Mouse (Mus musculus) Patski (cell line): ENCODE results near the gene Psmc5. TPM values are rescaled to one million over a fixed set of nuclear protein-coding genes. Genes with fewer than 3 reads are reported as not detected.

Experiments
- ATAC-seq: fragments of 100-300 bp; one replicate; pipeline ENCODE4 v1.8.0; 2021
- CTCF ChIA-PET: fragments of 350-600 bp; sonication (Branson Sonifier 250); formaldehyde crosslinking; loops from one replicate; lab custom pipeline; 2022; ENCODE audit warnings: inconsistent platforms; lab: Charles Lee
- POLR2A ChIA-PET: fragments of 350-600 bp; sonication (Branson Sonifier 250); formaldehyde crosslinking; loops from one replicate; lab custom pipeline; 2022; ENCODE audit warnings: antibody characterized with exemption, inconsistent platforms; lab: Charles Lee
- DNase-seq: peaks from one replicate; pipeline ENCODE4 v3.0.0-alpha.2; 2011; ENCODE audit warnings: low read depth, low spot score
- H3K27me3 ChIP-seq: fragments of 371-371 bp; one replicate; pipeline ENCODE4 v1.5.1; 2021
- CTCF ChIP-seq: fragments of 100-300 bp; IDR thresholded peaks from one replicate; pipeline ENCODE4 v1.5.1; 2021
- in situ Hi-C: fragments of 300-500 bp; cut with MboI; formaldehyde crosslinking; loops from 3 replicates; pipeline ENCODE4 v1.11.1; 2018; ENCODE audit warnings: low pct_unique_long_range_greater_than_20kb, mixed read lengths
- polyA plus RNA-seq: library from polyadenylated mRNA; unstranded; gene quantifications from one replicate; pipeline ENCODE4 v1.2.3, GENCODE M21; 2021

Psmc5 gene
- polyA plus RNA-seq, 1 experiment from 2014 or later = 181 TPM

DNA sequence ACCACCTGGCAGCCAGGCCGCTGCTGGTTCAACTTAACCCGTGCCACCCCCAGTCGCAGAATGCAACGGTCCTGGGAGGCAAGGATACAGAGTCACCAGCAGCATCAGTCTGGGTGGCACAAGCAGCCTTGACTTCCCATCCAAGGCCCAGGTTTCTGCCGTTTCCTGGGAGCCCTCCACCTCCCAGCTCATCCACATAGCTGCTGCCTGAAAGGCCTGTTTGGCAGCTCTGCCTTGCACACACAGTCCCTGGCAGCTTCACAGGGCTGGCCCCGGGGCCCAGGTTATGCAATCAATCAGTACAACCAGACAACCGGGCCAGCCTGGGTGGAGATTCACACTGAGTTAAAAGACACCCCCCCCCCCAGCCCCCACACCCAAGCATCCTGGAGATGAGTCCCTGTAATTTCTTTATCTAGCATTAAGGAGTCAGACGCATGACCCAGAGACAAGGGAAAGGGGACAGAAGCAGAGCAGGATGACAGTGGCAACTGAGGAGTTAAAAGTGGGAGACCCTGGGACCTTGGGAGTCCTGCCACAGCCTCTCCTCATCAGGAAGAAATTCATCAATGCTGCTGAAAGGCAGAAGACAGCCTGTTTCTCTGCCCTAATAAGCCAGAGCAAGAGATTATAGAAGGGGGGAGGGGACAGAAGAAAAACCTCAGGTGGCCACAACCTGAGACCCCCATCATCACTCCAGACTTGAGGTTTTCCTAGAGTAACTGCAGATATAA is 12.5 kb downstream of the Psmc5 start:
- in situ Hi-C loops = no loop called here
- ChIA-PET POLR2A (no interaction called here), CTCF (interaction anchor here (1.1 kb wide), 1 partner anchor 11 kb away, joined by 4 read pairs; no protein-coding TSS in a partner anchor)
- no peak for TF ChIP-seq CTCF
- no peak for ATAC-seq
- DNase-seq = no peak
- no peaks in the 10 kb centered on the region for H3K27me3 ChIP-seq

DNA sequence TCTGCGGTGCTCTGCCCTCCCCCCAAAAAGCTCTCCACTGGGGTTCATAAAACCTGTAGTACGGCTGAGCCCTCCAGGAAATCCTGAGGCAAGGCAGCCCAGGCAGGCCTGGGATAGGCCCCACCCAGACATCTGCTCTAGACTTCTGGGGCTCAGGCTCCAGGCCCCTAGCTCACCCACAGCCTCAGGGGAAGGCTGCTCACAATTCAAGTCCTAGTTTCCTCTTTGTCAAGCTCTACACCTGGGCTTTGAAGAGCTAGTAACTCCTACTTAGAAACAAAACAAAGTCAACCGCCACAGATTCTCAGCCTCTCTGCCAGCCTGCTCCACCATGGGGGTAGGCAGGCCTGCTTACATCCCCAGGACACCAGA is 13.1 kb downstream of the Psmc5 start:
- in situ Hi-C loops = no loop called here
- no peaks in the 10 kb centered on the region for H3K27me3 ChIP-seq
- CTCF ChIA-PET = interaction anchor here (0.6 to 1.1 kb wide), 2 partner anchors 12 to 61 kb away, joined by 3 to 4 read pairs; no protein-coding TSS in a partner anchor
- no peak for TF ChIP-seq CTCF
- POLR2A ChIA-PET = no interaction called here
- ATAC-seq (no peak), DNase-seq (no peak)

DNA sequence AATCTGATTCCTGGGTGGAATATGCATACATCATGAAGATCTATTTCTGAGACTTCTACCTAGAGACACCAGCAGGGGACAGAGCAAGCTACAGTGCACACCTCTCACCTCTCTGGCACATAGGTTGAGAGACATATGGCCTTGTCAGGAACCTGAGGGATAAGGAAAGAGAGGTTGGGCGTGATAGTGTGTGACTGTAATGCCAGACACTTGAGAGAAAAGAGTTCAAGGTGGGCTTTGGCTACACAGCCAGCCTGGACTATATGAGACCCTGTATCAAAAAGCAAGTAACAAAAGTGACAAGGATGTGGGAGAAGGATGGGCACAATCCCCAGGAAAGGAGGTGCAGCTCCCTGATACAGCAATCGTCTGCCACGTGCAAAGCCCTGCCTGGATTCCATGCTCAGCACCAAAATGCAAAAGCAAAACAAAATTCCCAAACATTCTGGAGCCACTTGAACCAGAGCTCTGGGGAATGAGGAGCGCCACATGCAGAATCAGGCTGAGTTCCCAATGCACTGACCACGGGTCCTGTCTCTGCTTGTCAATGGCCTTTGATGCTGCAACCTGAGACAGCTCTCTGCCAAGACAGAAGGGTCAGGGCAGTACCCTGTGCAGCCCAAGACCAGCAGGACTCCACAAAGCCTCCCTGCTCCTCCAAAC is 15.3 kb downstream of the Psmc5 start:
- POLR2A ChIA-PET = interaction anchor here (0.7 to 1.6 kb wide), 3 partner anchors 9 to 538 kb away, joined by 4 to 8 read pairs (median 5); no protein-coding TSS in a partner anchor
- no peak for TF ChIP-seq CTCF
- in situ Hi-C loops = no loop called here
- CTCF ChIA-PET = interaction anchor here (0.7 to 0.8 kb wide), 2 partner anchors 9 to 15 kb away, joined by 3 to 4 read pairs; partner anchors contain the start of genes Ftsj3 and Psmc5
- ATAC-seq (no peak), DNase-seq (no peak)
- no peaks in the 10 kb centered on the region for H3K27me3 ChIP-seq

DNA sequence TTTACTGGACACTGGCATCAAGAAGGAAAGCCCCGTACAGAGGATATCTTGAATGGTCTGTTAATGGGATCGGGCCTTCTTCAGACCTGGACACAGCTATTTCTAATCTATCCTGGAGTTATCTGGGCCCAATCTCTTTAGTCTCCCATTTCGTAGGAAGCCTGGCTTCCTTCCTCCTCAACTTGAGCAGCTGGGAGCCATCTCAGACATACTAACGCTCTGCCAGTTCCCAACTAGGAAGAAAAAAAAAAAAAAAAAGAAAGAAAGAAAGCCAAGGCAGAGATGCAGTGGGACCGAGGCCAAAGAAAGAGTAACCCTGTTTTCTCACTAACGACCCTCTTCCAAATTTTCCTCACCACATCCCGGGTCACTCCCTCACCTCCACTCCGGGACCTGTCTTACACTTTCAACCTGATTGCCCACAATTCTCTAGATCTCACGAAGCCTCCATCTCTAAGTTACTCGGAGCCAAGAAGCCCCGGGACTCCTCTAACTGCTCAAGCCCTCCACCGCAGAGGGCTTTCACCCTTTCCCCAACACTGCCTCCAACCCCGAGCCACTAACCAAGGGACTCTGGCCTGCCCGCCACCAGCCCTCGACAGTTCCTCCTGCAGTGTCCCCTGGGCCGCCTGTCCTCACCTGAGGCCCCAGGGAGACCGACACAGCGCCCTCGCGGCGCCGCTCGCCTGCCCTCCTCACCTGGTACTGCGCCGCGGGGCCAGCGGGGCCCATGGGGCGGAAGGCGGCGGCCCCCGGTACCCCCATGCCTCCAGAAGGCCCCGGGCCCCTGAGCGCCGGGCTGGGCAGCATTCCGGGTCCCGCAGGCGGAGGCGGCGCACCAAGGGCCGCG is 16.1 kb downstream of the Psmc5 start:
- CTCF ChIA-PET = no interaction called here
- ATAC-seq (peak; percentile 17), DNase-seq (no peak)
- no peak for TF ChIP-seq CTCF
- no peaks in the 10 kb centered on the region for H3K27me3 ChIP-seq
- POLR2A ChIA-PET = interaction anchor here (0.7 to 1.6 kb wide), 5 partner anchors 9 to 537 kb away, joined by 3 to 8 read pairs (median 4); no protein-coding TSS in a partner anchor
- in situ Hi-C loops = no loop called here

DNA sequence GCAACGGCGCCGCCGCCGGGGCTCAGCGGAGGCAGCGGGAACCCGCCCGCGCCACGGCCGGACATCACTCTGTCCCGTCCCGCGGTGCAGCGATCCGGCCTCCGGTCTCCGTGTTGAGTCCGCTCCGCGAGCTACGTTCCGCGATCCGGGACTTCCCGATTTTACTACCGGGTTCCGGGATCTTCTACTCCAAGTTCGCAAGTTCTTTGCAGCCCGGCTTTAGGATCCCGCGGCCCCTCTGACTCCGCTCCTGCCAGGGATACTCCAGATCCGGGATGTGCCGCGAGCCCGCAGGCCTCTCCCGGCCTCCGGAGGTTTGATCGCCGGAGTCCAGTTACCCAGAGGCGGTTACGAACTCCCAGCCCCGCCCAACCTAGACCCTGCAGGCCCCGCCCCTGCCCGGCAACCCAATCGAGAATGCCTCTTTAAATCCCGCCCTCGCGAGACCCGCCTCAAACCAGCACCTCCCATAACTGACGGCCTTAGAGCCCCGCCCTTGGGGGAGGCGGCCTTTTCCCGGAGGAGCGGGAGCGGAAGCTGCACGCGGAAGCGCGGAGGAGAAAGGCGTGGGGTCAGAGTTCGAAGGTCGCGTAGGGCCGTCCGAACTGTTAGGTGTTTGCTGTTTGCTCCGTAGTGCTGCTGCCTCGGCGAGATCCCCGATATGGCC is 16.8 kb downstream of the Psmc5 start, which contains the start of gene Smarcd2:
Gene Smarcd2 (minus strand): TSS at position 329 of the 667 bp plus-strand sequence.
- in situ Hi-C loops = no loop called here
- POLR2A ChIA-PET = interaction anchor here (1.3 to 1.4 kb wide), 2 partner anchors 10 to 19 kb away, joined by 3 to 4 read pairs; no protein-coding TSS in a partner anchor
- peak; percentile 95 for DNase-seq
- peak; percentile 84 for ATAC-seq
- CTCF ChIA-PET = no interaction called here
- H3K27me3 ChIP-seq = no peaks in the 10 kb centered on the region
- TF ChIP-seq CTCF = no peak

DNA sequence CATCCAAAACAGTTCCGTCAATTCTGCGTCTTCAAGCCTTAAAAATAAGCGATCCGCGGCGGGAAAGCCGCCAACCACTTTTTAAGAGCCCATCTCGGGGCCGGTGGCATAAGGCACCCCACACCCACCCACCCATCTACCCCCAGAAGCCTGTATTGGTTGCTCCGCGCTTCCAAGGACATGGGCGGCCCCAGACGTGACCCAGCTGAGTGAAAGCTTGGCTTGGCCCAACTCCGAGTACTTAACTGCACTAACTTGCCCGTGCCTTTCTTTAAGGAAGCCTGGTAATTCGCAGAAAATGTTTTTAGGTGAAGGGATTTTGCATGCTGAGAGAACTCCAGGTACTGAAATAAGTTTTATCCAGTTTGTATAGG is 17.3 kb downstream of the Psmc5 start:
- H3K27me3 ChIP-seq = peaks cover 3% of the 10 kb centered on the region
- TF ChIP-seq CTCF = no peak
- POLR2A ChIA-PET = interaction anchor here (0.8 to 1.4 kb wide), 3 partner anchors 11 to 93 kb away, joined by 3 to 4 read pairs (median 3); no protein-coding TSS in a partner anchor
- ATAC-seq (no peak), DNase-seq (no peak)
- in situ Hi-C loops = no loop called here
- CTCF ChIA-PET = no interaction called here

DNA sequence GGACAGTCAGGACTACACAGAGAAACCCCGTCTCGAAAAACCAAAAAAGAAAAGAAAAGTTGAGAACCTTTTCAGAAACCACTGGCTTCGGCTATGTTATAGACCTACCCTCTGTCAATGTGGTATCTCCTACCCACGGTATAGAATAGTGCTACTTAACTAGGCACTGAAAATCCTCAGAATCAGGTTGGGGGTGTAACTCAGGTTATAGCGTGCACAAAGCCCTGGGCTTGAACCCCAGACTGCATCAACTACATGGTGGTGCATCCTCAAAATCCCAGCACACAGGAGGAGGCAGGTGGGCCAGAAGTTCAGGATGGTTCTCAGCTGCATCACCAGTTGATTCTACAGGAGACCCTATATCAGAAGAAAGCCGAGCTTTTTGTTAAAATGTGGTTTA is 17.9 kb downstream of the Psmc5 start:
- in situ Hi-C loops = no loop called here
- CTCF ChIA-PET = no interaction called here
- no peak for ATAC-seq

DNA sequence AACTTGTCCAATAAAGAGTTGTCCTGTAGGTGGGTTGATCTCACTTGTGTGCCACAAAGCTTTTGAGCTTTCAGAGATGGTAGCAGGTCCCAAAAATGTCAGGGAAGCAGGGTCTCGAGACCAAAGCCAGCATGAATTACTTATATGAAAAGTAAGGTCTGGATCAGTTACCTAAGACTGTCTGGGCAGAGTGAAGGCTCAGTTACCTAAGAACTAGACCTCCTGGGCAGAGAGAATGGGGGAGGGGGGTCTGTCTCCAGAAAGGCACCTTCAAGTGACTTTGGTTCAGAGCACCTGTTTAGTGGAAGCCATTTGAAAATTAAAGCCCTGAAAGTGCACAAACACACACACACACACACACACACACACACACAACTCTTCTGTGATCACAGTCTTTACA is 18.4 kb downstream of the Psmc5 start:
- ChIA-PET CTCF (interaction anchor here (1.3 kb wide), 1 partner anchor 11 kb away, joined by 3 read pairs; no protein-coding TSS in a partner anchor), POLR2A (interaction anchor here (0.6 kb wide), 1 partner anchor 127 kb away, joined by 3 read pairs; no protein-coding TSS in a partner anchor)
- H3K27me3 ChIP-seq = peaks cover 3% of the 10 kb centered on the region
- TF ChIP-seq CTCF = no peak
- DNase-seq = no peak
- in situ Hi-C loops = no loop called here
- no peak for ATAC-seq

More for the DNA sequence above, 17.9 kb downstream of the Psmc5 start:
- H3K27me3 ChIP-seq = peaks cover 3% of the 10 kb centered on the region
- no peak for TF ChIP-seq CTCF
- POLR2A ChIA-PET = interaction anchor here (0.8 kb wide), 1 partner anchor 93 kb away, joined by 3 read pairs; no protein-coding TSS in a partner anchor
- no peak for DNase-seq

DNA sequence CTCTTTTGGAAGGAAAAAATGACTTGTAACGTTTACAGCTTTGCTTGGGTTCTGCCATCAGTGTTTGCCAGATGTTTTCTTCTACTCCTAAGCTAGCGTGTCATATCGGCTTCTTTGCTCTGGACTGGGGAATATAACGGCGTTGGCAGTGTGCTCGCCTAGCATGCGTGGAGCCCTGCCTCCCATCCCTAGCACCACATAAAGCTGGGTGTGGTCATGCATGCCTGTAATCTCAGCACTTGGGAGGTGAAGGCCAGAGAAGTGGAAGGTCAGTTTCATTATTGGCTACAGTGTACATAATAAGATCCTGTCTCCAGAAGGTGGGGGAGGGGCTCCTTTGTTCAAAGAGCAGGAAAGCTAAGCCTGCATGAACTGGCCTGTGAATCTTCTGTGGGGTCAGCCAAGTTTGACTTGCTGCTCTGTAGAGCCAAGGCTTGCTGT is 19.0 kb downstream of the Psmc5 start:
- peaks cover 3% of the 10 kb centered on the region for H3K27me3 ChIP-seq
- no peak for DNase-seq
- in situ Hi-C loops = no loop called here
- POLR2A ChIA-PET = interaction anchor here (0.6 to 1.0 kb wide), 2 partner anchors 26 to 127 kb away, joined by 3 read pairs; no protein-coding TSS in a partner anchor
- CTCF ChIA-PET = interaction anchor here (1.3 to 2.0 kb wide), 2 partner anchors 11 to 18 kb away, joined by 3 to 9 read pairs; no protein-coding TSS in a partner anchor
- no peak for TF ChIP-seq CTCF
- no peak for ATAC-seq
